Mouse (Mus musculus) forebrain, embryonic 16.5 days (tissue): Measurements from ENCODE around the gene Snrpf. TPM values are rescaled to one million over a fixed set of nuclear protein-coding genes. Genes with fewer than 3 reads are reported as not detected.

Experiments used
- ATAC-seq: fragments of 200-750 bp; cut with Nextera tagmentation; 2 replicates; pipeline ENCODE4 v1.8.0; 2017; ENCODE audit warnings: mild to moderate bottlenecking, moderate library complexity
- H3K27ac ChIP-seq: fragments of 300-500 bp; sonication (generic); 2 replicates; pipeline ENCODE4 v1.5.1; 2014; ENCODE audit warnings: low read length, control low read depth
- H3K27me3 ChIP-seq: fragments of 300-500 bp; sonication (generic); replicated peaks from 2 replicates; pipeline ENCODE4 v1.6.1; 2014; ENCODE audit warnings: low read length; ENCODE audit not compliant: control insufficient read depth, insufficient read depth
- H3K36me3 ChIP-seq: fragments of 300-500 bp; sonication (generic); 2 replicates; pipeline ENCODE4 v1.6.1; 2014; ENCODE audit not compliant: control insufficient read depth, insufficient read depth
- H3K4me1 ChIP-seq: fragments of 300-500 bp; sonication (generic); replicated peaks from 2 replicates; pipeline ENCODE4 v1.6.1; 2014; ENCODE audit warnings: low read length; ENCODE audit not compliant: control insufficient read depth, insufficient read depth
- H3K4me2 ChIP-seq: fragments of 300-500 bp; sonication (generic); 2 replicates; pipeline ENCODE4 v1.6.1; 2014; ENCODE audit warnings: mild to moderate bottlenecking, low read length, control low read depth
- H3K4me3 ChIP-seq: fragments of 300-500 bp; sonication (generic); replicated peaks from 2 replicates; pipeline ENCODE4 v1.5.1; 2014; ENCODE audit warnings: mild to moderate bottlenecking, low read length, control low read depth
- H3K9ac ChIP-seq: fragments of 300-500 bp; sonication (generic); replicated peaks from 2 replicates; pipeline ENCODE4 v1.6.1; 2014; ENCODE audit warnings: low read depth, low read length, control low read depth
- H3K9me3 ChIP-seq: fragments of 300-500 bp; sonication (generic); 2 replicates; pipeline ENCODE4 v1.6.1; 2016; ENCODE audit warnings: low read length; ENCODE audit not compliant: control insufficient read depth
- WGBS: fragments of 180-500 bp; shearing (Covaris S2); extraction: QIAGEN DNeasy Blood & Tissue Kit; methylation state at CpG from one replicate; pipeline ENCODE4 v1.1.7; 2014; 5-methylcytosine and 5-hydroxymethylcytosine counted together
- polyA plus RNA-seq: library from polyadenylated mRNA; unstranded; fragments of >200 nt; fragmentation: Nextera tagmentation; extraction: Ambion mirVana; gene quantifications from 2 replicates; pipeline ENCODE4 v1.2.1, GENCODE M21; 2015

Gene Snrpf
- polyA plus RNA-seq = 75.7 and 77.8 TPM in 2 replicates

GRCm38 (mm10) chr10:93589281-93589848 lies at the start of gene Snrpf:
Gene Snrpf (minus strand): TSS chr10:93589706.
- Histone ChIP-seq H3K9ac (peak within 1 kb of the TSS; percentile 87), H3K4me3 (peak within 1 kb of the TSS; percentile 92), H3K36me3 (peaks cover 8% of the 10 kb centered on the region), H3K4me1 (peaks cover 21% of the 10 kb centered on the region), H3K9me3 (no peaks in the 10 kb centered on the region), H3K27ac (peak within 1 kb of the TSS; percentile 83), H3K27me3 (0 out of 2 replicates have a peak, but pooled peaks cover 2% of the 10 kb centered on the region), H3K4me2 (peak within 1 kb of the TSS; percentile 96)
- under 1% methylated on average over 63 of the region's 63 CpGs for WGBS
- peak; percentile 88 for ATAC-seq

GRCm38 (mm10) chr10:93635941-93636340 lies 46.4 kb upstream of the Snrpf start:
- ATAC-seq = no peak
- Histone ChIP-seq H3K4me3 (no peak overlapping the region), H3K27ac (no peak overlapping the region), H3K9ac (no peak overlapping the region), H3K4me2 (no peak overlapping the region), H3K4me1 (peaks cover 12% of the 10 kb centered on the region), H3K9me3 (no peaks in the 10 kb centered on the region), H3K27me3 (no peaks in the 10 kb centered on the region), H3K36me3 (no peaks in the 10 kb centered on the region)
- WGBS = 37% methylated on average over 9 of the region's 9 CpGs

GRCm38 (mm10) chr10:93633971-93634370 lies 44.5 kb upstream of the Snrpf start:
- H3K36me3 ChIP-seq = no peaks in the 10 kb centered on the region
- H3K27ac ChIP-seq = no peak overlapping the region
- H3K4me1 ChIP-seq = no peaks in the 10 kb centered on the region; the same call in 1 of the 2 replicates
- 0 out of 2 replicates have a peak, but pooled peaks cover 2% of the 10 kb centered on the region for H3K27me3 ChIP-seq
- H3K4me3 ChIP-seq = no peak overlapping the region
- H3K4me2 ChIP-seq = no peak overlapping the region
- no peak for ATAC-seq
- WGBS = 93% methylated on average over 2 of the region's 2 CpGs
- no peak overlapping the region for H3K9ac ChIP-seq
- H3K9me3 ChIP-seq = no peaks in the 10 kb centered on the region

GRCm38 (mm10) chr10:93633563-93633962 lies 44.1 kb upstream of the Snrpf start:
- peak; percentile 83 for ATAC-seq
- H3K27me3 ChIP-seq = 0 out of 2 replicates have a peak, but pooled peaks cover 2% of the 10 kb centered on the region
- no peaks in the 10 kb centered on the region; the same call in 1 of the 2 replicates for H3K4me1 ChIP-seq
- H3K4me2 ChIP-seq = no peak overlapping the region
- no peak overlapping the region for H3K4me3 ChIP-seq
- no peak overlapping the region for H3K27ac ChIP-seq
- 67% methylated on average over 5 of the region's 5 CpGs for whole genome bisulfite sequencing
- no peaks in the 10 kb centered on the region for H3K9me3 ChIP-seq
- no peak overlapping the region for H3K9ac ChIP-seq
- H3K36me3 ChIP-seq = no peaks in the 10 kb centered on the region

- H3K9ac ChIP-seq = no peak overlapping the region
- H3K4me2 ChIP-seq = no peak overlapping the region
- WGBS = 72% methylated on average over 4 of the region's 4 CpGs
- H3K27ac ChIP-seq = no peak overlapping the region
- no peaks in the 10 kb centered on the region for H3K9me3 ChIP-seq
- H3K4me3 ChIP-seq = no peak overlapping the region
- no peaks in the 10 kb centered on the region for H3K36me3 ChIP-seq
- 0 out of 2 replicates have a peak, but pooled peaks cover 2% of the 10 kb centered on the region for H3K27me3 ChIP-seq
- no peak for ATAC-seq
- H3K4me1 ChIP-seq = no peaks in the 10 kb centered on the region; the same call in 1 of the 2 replicates
These were observed 42.6 kb upstream of the Snrpf start for GRCm38 (mm10) chr10:93632086-93632485.

- Histone ChIP-seq H3K4me3 (no peak overlapping the region), H3K27ac (no peak overlapping the region), H3K4me1 (no peaks in the 10 kb centered on the region; the same call in 1 of the 2 replicates), H3K4me2 (no peak overlapping the region), H3K36me3 (no peaks in the 10 kb centered on the region), H3K27me3 (0 out of 2 replicates have a peak, but pooled peaks cover 2% of the 10 kb centered on the region), H3K9me3 (no peaks in the 10 kb centered on the region), H3K9ac (no peak overlapping the region)
- WGBS = 96% methylated on average over 5 of the region's 5 CpGs
- no peak for ATAC-seq
These were observed 40.8 kb upstream of the Snrpf start for GRCm38 (mm10) chr10:93630310-93630709.

- Histone ChIP-seq H3K4me2 (no peak overlapping the region), H3K9me3 (no peaks in the 10 kb centered on the region), H3K27me3 (no peaks in the 10 kb centered on the region), H3K4me3 (no peak overlapping the region), H3K36me3 (no peaks in the 10 kb centered on the region), H3K4me1 (no peaks in the 10 kb centered on the region), H3K9ac (no peak overlapping the region), H3K27ac (no peak overlapping the region)
- ATAC-seq = no peak
- WGBS = 90% methylated on average over 10 of the region's 10 CpGs
These were observed 34.6 kb upstream of the Snrpf start for GRCm38 (mm10) chr10:93624151-93624550.

- H3K27me3 ChIP-seq = no peaks in the 10 kb centered on the region
- H3K36me3 ChIP-seq = no peaks in the 10 kb centered on the region
- H3K9me3 ChIP-seq = no peaks in the 10 kb centered on the region
- H3K9ac ChIP-seq = no peak overlapping the region
- H3K27ac ChIP-seq = no peak overlapping the region
- no peak for ATAC-seq
- 71% methylated on average over 9 of the region's 9 CpGs for WGBS
- no peak overlapping the region for H3K4me2 ChIP-seq
- H3K4me3 ChIP-seq = no peak overlapping the region
- no peaks in the 10 kb centered on the region for H3K4me1 ChIP-seq
These were observed 34.2 kb upstream of the Snrpf start for GRCm38 (mm10) chr10:93623725-93624124.

GRCm38 (mm10) chr10:93620438-93621179 lies 31.1 kb upstream of the Snrpf start:
- no peaks in the 10 kb centered on the region for H3K27me3 ChIP-seq
- no peak overlapping the region for H3K4me2 ChIP-seq
- H3K9me3 ChIP-seq = no peaks in the 10 kb centered on the region
- no peak overlapping the region for H3K9ac ChIP-seq
- no peak overlapping the region for H3K4me3 ChIP-seq
- no peaks in the 10 kb centered on the region for H3K36me3 ChIP-seq
- no peak for ATAC-seq
- no peaks in the 10 kb centered on the region for H3K4me1 ChIP-seq
- WGBS = 78% methylated on average over 7 of the region's 7 CpGs
- no peak overlapping the region for H3K27ac ChIP-seq
